Comparison of ENCODE assay signal across 9 mouse cellular contexts in the genomic region with DNA sequence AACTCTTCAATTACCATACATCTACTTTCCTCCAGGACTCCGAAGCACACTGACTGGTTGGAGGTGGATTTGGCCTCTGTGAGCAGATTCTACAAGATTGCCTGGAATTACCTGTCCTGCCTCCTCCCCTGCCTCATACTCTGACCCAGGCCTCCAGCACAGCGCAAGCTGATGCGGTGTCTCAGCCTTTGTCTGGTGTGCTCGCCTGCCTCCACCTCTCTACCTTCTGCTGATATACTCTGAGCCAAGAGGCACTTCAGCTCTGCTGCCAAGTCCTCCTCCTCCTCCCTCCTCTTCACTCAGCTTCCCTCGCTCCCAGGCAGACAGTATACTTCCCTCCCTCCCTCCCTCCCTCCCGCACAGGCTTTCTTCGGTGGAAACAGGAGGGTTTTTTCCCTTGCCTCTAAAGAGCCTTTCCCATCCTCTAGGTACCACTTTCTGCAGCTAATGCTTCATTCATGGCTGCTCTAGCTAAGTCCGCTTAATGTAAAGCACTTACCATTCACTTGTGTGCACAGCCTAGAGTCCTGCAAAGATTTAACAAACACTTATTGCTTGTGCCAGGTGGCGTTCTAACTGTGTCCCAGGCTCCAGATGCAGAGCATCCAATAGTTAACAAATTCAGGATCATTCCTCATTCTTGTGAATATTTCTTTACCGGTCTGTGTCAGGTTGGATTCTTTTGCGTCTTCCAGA.
DNase-seq lines count a peak whose midpoint lies in the region; ATAC-seq lines count a peak whose summit lies in the region.
"Had no signal": no experiment of that assay in that cellular context is flagged by ENCODE, and none has a peak within 500 bp of the region (broad histone marks: within the 10 kb centered on the region; RNA-seq: fewer than 3 reads in every experiment).

No protein-coding gene starts in this region.

- 41% methylated on average over 11 of the region's 11 CpGs for WGBS in lung, embryonic 15.5 days
- 47% methylated on average over 11 of the region's 11 CpGs for WGBS in embryonic facial prominence, embryonic 14.5 days

- intact Hi-C loops in gastrocnemius, postnatal 36 days (cut with DNase I): no loop called here

- peak; percentile 62 for ATAC-seq in lung, embryonic 15.5 days (ENCODE audit: borderline replicate concordance, extremely low read depth, low FRiP score, low TSS enrichment)
- ATAC-seq in embryonic facial prominence, embryonic 14.5 days (ENCODE audit: low read depth): peak; percentile 79
- no peak for ATAC-seq in erythroblast, adult 5-6 weeks (replicated peaks; ENCODE audit: low FRiP score, poor library complexity, severe bottlenecking)
- ATAC-seq: Patski had no signal

- no peaks in the 10 kb centered on the region for H3K9me3 ChIP-seq in lung, embryonic 15.5 days
- no peaks in the 10 kb centered on the region for H3K9me3 ChIP-seq in embryonic facial prominence, embryonic 14.5 days (ENCODE audit: control insufficient read depth, low read length)

- no peaks in the 10 kb centered on the region for H3K27me3 ChIP-seq in lung, embryonic 15.5 days
- no peaks in the 10 kb centered on the region for H3K27me3 ChIP-seq in embryonic facial prominence, embryonic 14.5 days (replicated peaks; ENCODE audit: control insufficient read depth, insufficient read depth, low read length)

- DNase-seq in lung, postnatal 14 days: no peak
- DNase-seq in embryonic facial prominence, embryonic 14.5 days (ENCODE audit: low spot score): peak; percentile 35
- DNase-seq in layer of hippocampus, postnatal 14 days (ENCODE audit: low spot score in 2 of 2): peak; percentile 47 to 71
- DNase-seq in right cerebral cortex, postnatal 36 days (ENCODE audit: low spot score in 2 of 2): peak; percentile 64 to 81
- DNase-seq in gastrocnemius, postnatal 36 days: no peak

- no peaks in the 10 kb centered on the region for H3K4me1 ChIP-seq in lung, embryonic 15.5 days
- peaks cover 19% of the 10 kb centered on the region for H3K4me1 ChIP-seq in embryonic facial prominence, embryonic 14.5 days (ENCODE audit: control insufficient read depth, insufficient read depth, low read length)

- H3K36me3 ChIP-seq in lung, embryonic 15.5 days: no peaks in the 10 kb centered on the region
- H3K36me3 ChIP-seq in embryonic facial prominence, embryonic 14.5 days (ENCODE audit: control insufficient read depth, insufficient read depth, low read length): no peaks in the 10 kb centered on the region

- no peak overlapping the region for H3K4me3 ChIP-seq in lung, embryonic 15.5 days
- H3K4me3 ChIP-seq in embryonic facial prominence, embryonic 14.5 days (ENCODE audit: low read depth, low read length): no peak overlapping the region
- H3K4me3 ChIP-seq: erythroblast, embryonic 14.5 days had no signal

- no peak overlapping the region for H3K9ac ChIP-seq in lung, embryonic 15.5 days
- H3K9ac ChIP-seq in embryonic facial prominence, embryonic 14.5 days (ENCODE audit: low read depth, low read length): peak overlapping the region; percentile 25; the same call in 1 of the 2 replicates

- H3K4me2 ChIP-seq in lung, embryonic 15.5 days: no peak overlapping the region
- H3K4me2 ChIP-seq in embryonic facial prominence, embryonic 14.5 days (ENCODE audit: low read depth, low read length): no peak overlapping the region

- no peak overlapping the region for H3K27ac ChIP-seq in lung, embryonic 15.5 days
- H3K27ac ChIP-seq in embryonic facial prominence, embryonic 14.5 days (replicated peaks; ENCODE audit: low read depth, low read length): no peak overlapping the region

Comparison
In these comparisons a context has a peak if more than half of its experiments do, and no peak if none do; other contexts are left out.
1. DNase-seq: peak in embryonic facial prominence, embryonic 14.5 days (single experiment), layer of hippocampus, postnatal 14 days (2 of 2) and right cerebral cortex, postnatal 36 days (2 of 2); none in lung, postnatal 14 days (single experiment) and gastrocnemius, postnatal 36 days (0 of 2).